Mouse (Mus musculus) frontal cortex, adult (tissue): ENCODE data around the gene Pms1.
"Not testable (repeated sequence)": the region's sequence is repeated elsewhere in the genome, so short reads cannot be mapped to it uniquely, and the experiment has no call there.

Experiments used
- ATAC-seq: cut with Nextera tagmentation; 2 replicates; pipeline ENCODE4 v1.9.2; 2017; ENCODE audit warnings: mild to moderate bottlenecking, moderate library complexity, mixed read lengths; ENCODE audit not compliant: low TSS enrichment

Pms1 gene

GRCm38 (mm10) chr1:53296581-53297383 lies at the start of gene Pms1, which contains the start of the genes Ormdl1 and Gm28778:
Gene Pms1, minus strand, starts transcription at chr1:53297018.
Gene Ormdl1, plus strand, starts transcription at chr1:53297095.
Gene Gm28778, plus strand, starts transcription at chr1:53297111.
- peak; percentile 98 for ATAC-seq

GRCm38 (mm10) chr1:53341071-53341470 lies 44.3 kb upstream of the Pms1 start:
- no peak for ATAC-seq

GRCm38 (mm10) chr1:53337403-53337802 lies 40.6 kb upstream of the Pms1 start:
- ATAC-seq, result not testable (repeated sequence)

GRCm38 (mm10) chr1:53335465-53335864 lies 38.6 kb upstream of the Pms1 start:
- ATAC-seq, result no peak

GRCm38 (mm10) chr1:53333527-53333926 lies 36.7 kb upstream of the Pms1 start:
- ATAC-seq, result not testable (repeated sequence)

GRCm38 (mm10) chr1:53324827-53325494 lies 28.1 kb upstream of the Pms1 start:
- ATAC-seq, result no peak

GRCm38 (mm10) chr1:53324277-53324676 lies 27.5 kb upstream of the Pms1 start:
- no peak for ATAC-seq

GRCm38 (mm10) chr1:53323254-53323653 lies 26.4 kb upstream of the Pms1 start:
- ATAC-seq, result no peak

GRCm38 (mm10) chr1:53321662-53322344 lies 25.0 kb upstream of the Pms1 start:
- peak; percentile 62; the same call in 1 of the 2 replicates for ATAC-seq

- ATAC-seq, result peak; percentile 98
These were observed 16.5 kb upstream of the Pms1 start, which contains the start of gene Osgepl1 for GRCm38 (mm10) chr1:53312989-53313967. Gene Osgepl1, plus strand, starts transcription at chr1:53313624.

- no peak for ATAC-seq
These were observed 3.7 kb upstream of the Pms1 start for GRCm38 (mm10) chr1:53300506-53300905.

GRCm38 (mm10) chr1:53291197-53291596 lies 5.6 kb downstream of the Pms1 start:
- no peak for ATAC-seq

GRCm38 (mm10) chr1:53272646-53273045 lies 24.2 kb downstream of the Pms1 start:
- peak; percentile 88 for ATAC-seq

GRCm38 (mm10) chr1:53269901-53270300 lies 26.9 kb downstream of the Pms1 start:
- ATAC-seq, result no peak

- ATAC-seq, result not testable (repeated sequence)
These were observed 31.7 kb downstream of the Pms1 start for GRCm38 (mm10) chr1:53264958-53265612.

- ATAC-seq, result no peak
These were observed 70.8 kb downstream of the Pms1 start for GRCm38 (mm10) chr1:53226063-53226462.

- ATAC-seq, result peak; percentile 95
These were observed 71.2 kb downstream of the Pms1 start for GRCm38 (mm10) chr1:53225616-53226015.

- peak; percentile 54 for ATAC-seq
These were observed 72.0 kb downstream of the Pms1 start for GRCm38 (mm10) chr1:53224775-53225174.

GRCm38 (mm10) chr1:53210136-53210535 lies 86.7 kb downstream of the Pms1 start:
- ATAC-seq, result no peak

- ATAC-seq, result no peak
These were observed 92.9 kb downstream of the Pms1 start for GRCm38 (mm10) chr1:53203902-53204301.
